Mouse (Mus musculus) left cerebral cortex, adult 11 months (tissue): ENCODE data around the gene Irf3.
A peak's percentile ranks its signal among the peaks of the same experiment; 100 is the strongest.

Source experiments
- DNase-seq: peaks from one replicate; pipeline ENCODE4 v3.0.0; 2022; ENCODE audit warnings: low spot score

Irf3 gene

GRCm38 (mm10) chr7:45033722-45034359 lies 36.4 kb downstream of the Irf3 start:
- DNase-seq: no peak

GRCm38 (mm10) chr7:45035631-45036030 lies 38.2 kb downstream of the Irf3 start:
- no peak for DNase-seq

GRCm38 (mm10) chr7:45036702-45037101 lies 39.3 kb downstream of the Irf3 start:
- DNase-seq: no peak

GRCm38 (mm10) chr7:45037720-45038361 lies 40.4 kb downstream of the Irf3 start:
- DNase-seq: no peak

- no peak for DNase-seq
Measured at GRCm38 (mm10) chr7:45038411-45038810, 41.0 kb downstream of the Irf3 start.

GRCm38 (mm10) chr7:45040851-45041250 lies 43.4 kb downstream of the Irf3 start:
- no peak for DNase-seq

- no peak for DNase-seq
Measured at GRCm38 (mm10) chr7:45043307-45043706, 45.9 kb downstream of the Irf3 start.

- no peak for DNase-seq
Measured at GRCm38 (mm10) chr7:45045741-45046140, 48.3 kb downstream of the Irf3 start.

- DNase-seq: no peak
Measured at GRCm38 (mm10) chr7:45046853-45047350, 49.5 kb downstream of the Irf3 start.

GRCm38 (mm10) chr7:45047491-45047890 lies 50.0 kb downstream of the Irf3 start:
- DNase-seq: no peak

GRCm38 (mm10) chr7:45048001-45048890 lies 50.8 kb downstream of the Irf3 start:
- no peak for DNase-seq

GRCm38 (mm10) chr7:45048923-45049657 lies 51.6 kb downstream of the Irf3 start:
- DNase-seq: no peak

GRCm38 (mm10) chr7:45050945-45051600 lies 53.6 kb downstream of the Irf3 start:
- DNase-seq: peak; percentile 77

GRCm38 (mm10) chr7:45051601-45051974 lies 54.1 kb downstream of the Irf3 start:
- DNase-seq: no peak
